Mouse (Mus musculus): Measurements from ENCODE around the gene Csf2ra.
A peak's percentile ranks its signal among the peaks of the same experiment; 100 is the strongest.
"Not testable (repeated sequence)": the region's sequence is repeated elsewhere in the genome, so short reads cannot be mapped to it uniquely, and the experiment has no call there.

Csf2ra gene

GRCm38 (mm10) chr19:61227941-61228701 is at the start of gene Csf2ra:
Gene Csf2ra, minus strand, starts transcription at chr19:61228429.
- DNase-seq (ENCODE audit: low read depth, low spot score): no peak

- no peak for DNase-seq (ENCODE audit: low read depth, low spot score)
Measured at GRCm38 (mm10) chr19:61275446-61275845, 47.2 kb upstream of the Csf2ra start.

GRCm38 (mm10) chr19:61269141-61269540 is 40.9 kb upstream of the Csf2ra start:
- DNase-seq (ENCODE audit: low read depth, low spot score): not testable (repeated sequence)

- no peak for DNase-seq (ENCODE audit: low read depth, low spot score)
Measured at GRCm38 (mm10) chr19:61267141-61267540, 38.9 kb upstream of the Csf2ra start.

GRCm38 (mm10) chr19:61266651-61267050 is 38.4 kb upstream of the Csf2ra start:
- DNase-seq (ENCODE audit: low read depth, low spot score): no peak

- no peak for DNase-seq (ENCODE audit: low read depth, low spot score)
Measured at GRCm38 (mm10) chr19:61266246-61266615, 38.0 kb upstream of the Csf2ra start.

- DNase-seq (ENCODE audit: low read depth, low spot score): peak; percentile 67
Measured at GRCm38 (mm10) chr19:61265349-61266245, 37.4 kb upstream of the Csf2ra start.

- DNase-seq (ENCODE audit: low read depth, low spot score): no peak
Measured at GRCm38 (mm10) chr19:61264933-61265332, 36.7 kb upstream of the Csf2ra start.

- DNase-seq (ENCODE audit: low read depth, low spot score): no peak
Measured at GRCm38 (mm10) chr19:61264227-61264626, 36.0 kb upstream of the Csf2ra start.

GRCm38 (mm10) chr19:61261241-61261640 is 33.0 kb upstream of the Csf2ra start:
- DNase-seq (ENCODE audit: low read depth, low spot score): no peak

GRCm38 (mm10) chr19:61257733-61258132 is 29.5 kb upstream of the Csf2ra start:
- no peak for DNase-seq (ENCODE audit: low read depth, low spot score)

- no peak for DNase-seq (ENCODE audit: low read depth, low spot score)
Measured at GRCm38 (mm10) chr19:61256166-61256887, 28.1 kb upstream of the Csf2ra start.

- DNase-seq (ENCODE audit: low read depth, low spot score): not testable (repeated sequence)
Measured at GRCm38 (mm10) chr19:61247334-61247733, 19.1 kb upstream of the Csf2ra start.

- DNase-seq (ENCODE audit: low read depth, low spot score): no peak
Measured at GRCm38 (mm10) chr19:61244721-61245436, 16.6 kb upstream of the Csf2ra start.

- DNase-seq (ENCODE audit: low read depth, low spot score): no peak
Measured at GRCm38 (mm10) chr19:61237967-61238366, 9.7 kb upstream of the Csf2ra start.

- DNase-seq (ENCODE audit: low read depth, low spot score): no peak
Measured at GRCm38 (mm10) chr19:61234532-61234931, 6.3 kb upstream of the Csf2ra start.

GRCm38 (mm10) chr19:61226928-61227854 is 1.0 kb downstream of the Csf2ra start:
- DNase-seq (ENCODE audit: low read depth, low spot score): peak; percentile 94

GRCm38 (mm10) chr19:61226401-61226927 is 1.8 kb downstream of the Csf2ra start:
- DNase-seq (ENCODE audit: low read depth, low spot score): peak; percentile 66

GRCm38 (mm10) chr19:61225526-61226400 is 2.5 kb downstream of the Csf2ra start:
- DNase-seq (ENCODE audit: low read depth, low spot score): peak; percentile 87

Measured in telencephalon, adult 2 months (tissue).